Mouse (Mus musculus) olfactory bulb, adult 2 months (tissue): ENCODE measurements around the gene Ccdc158.

Experiments used
- CTCF ChIP-seq: fragments of 200-500 bp; IDR thresholded peaks from 2 replicates; pipeline ENCODE4 v1.5.1; 2012; ENCODE audit warnings: low read depth, mild to moderate bottlenecking, low read length, moderate library complexity; ENCODE audit not compliant: insufficient read depth
- POLR2A ChIP-seq: fragments of 200-500 bp; IDR thresholded peaks from 2 replicates; pipeline ENCODE4 v1.6.1; 2012; ENCODE audit warnings: mild to moderate bottlenecking, low read depth, low read length, moderate library complexity; ENCODE audit not compliant: insufficient read depth

DNA sequence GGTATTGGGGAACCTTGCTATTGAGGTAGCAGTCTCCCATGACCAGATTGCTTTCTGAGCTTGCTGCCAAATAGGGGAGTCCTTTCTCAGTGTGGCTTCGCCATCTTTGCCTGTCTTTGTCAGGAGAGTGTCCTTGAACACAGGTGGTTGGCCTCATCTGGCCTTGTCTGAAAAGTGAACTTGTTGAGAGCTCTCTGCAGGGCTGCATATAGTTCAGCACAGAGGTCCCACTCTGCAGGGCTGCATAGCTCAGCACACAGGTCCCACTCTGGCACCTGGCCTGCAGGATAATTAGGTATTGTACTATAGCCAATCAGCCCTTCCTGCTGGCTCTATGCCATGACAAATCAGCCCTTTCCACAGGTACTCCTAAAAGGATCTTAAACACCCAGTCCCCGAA lies 114.9 kb downstream of the Ccdc158 start:
- no peak for TF ChIP-seq CTCF
- no peak for TF ChIP-seq POLR2A
